Mouse (Mus musculus) erythroid progenitor cell, adult 5-6 weeks (primary cell): ENCODE measurements around the gene Defa28. TPM values are rescaled to one million over a fixed set of nuclear protein-coding genes. Genes with fewer than 3 reads are reported as not detected.
"Not testable (repeated sequence)": the region's sequence is repeated elsewhere in the genome, so short reads cannot be mapped to it uniquely, and the experiment has no call there.

Experiments
- ATAC-seq: replicated peaks from 2 replicates; pipeline ENCODE4 v1.8.0; 2016; ENCODE audit warnings: moderate number of reproducible peaks, mild to moderate bottlenecking, moderate TSS enrichment, inconsistent platforms; ENCODE audit not compliant: poor library complexity, low FRiP score, severe bottlenecking
- total RNA-seq, 2 experiments: library from RNA; stranded (forward) in 1 of 2; stranded (reverse) in 1 of 2; fragments of 150-400 nt in 1 of 2; fragments of 186-747, 209-891 nt in 1 of 2; gene quantifications; 2 replicates each; pipeline versions ENCODE4 v1.2.3 to v1.2.4; 2015 to 2017; ENCODE audit warnings: low replicate concordance in 2 of 2

Defa28 gene
- total RNA-seq (2015; ENCODE audit: low replicate concordance), result not detected in 2 replicates
- not detected in 2 replicates for total RNA-seq (2017; ENCODE audit: low replicate concordance)

GRCm38 (mm10) chr8:21582706-21583105 lies at the start of gene Defa28:
Gene Defa28, plus strand, starts transcription at chr8:21583006.
- ATAC-seq, result not testable (repeated sequence)

GRCm38 (mm10) chr8:21565086-21565485 lies 17.7 kb upstream of the Defa28 start, which contains the start of gene Defa37:
Gene Defa37, plus strand, starts transcription at chr8:21565386.
- not testable (repeated sequence) for ATAC-seq

GRCm38 (mm10) chr8:21594408-21594807 lies 11.6 kb downstream of the Defa28 start, which contains the start of gene Gm7861:
Gene Gm7861, minus strand, starts transcription at chr8:21594508.
- not testable (repeated sequence) for ATAC-seq

GRCm38 (mm10) chr8:21617883-21618282 lies 35.1 kb downstream of the Defa28 start, which contains the start of gene Defa26:
Gene Defa26, plus strand, starts transcription at chr8:21618183.
- not testable (repeated sequence) for ATAC-seq

Other genes starting within 250 kb of the Defa28 start
- not detected in 2 replicates for gene Defa2, start 204.5 kb upstream of the Defa28 start, total RNA-seq (2015; ENCODE audit: low replicate concordance)
- not detected in 2 replicates for gene Defa2, start 204.5 kb upstream of the Defa28 start, total RNA-seq (2017; ENCODE audit: low replicate concordance)
- gene Defa33, start 191.2 kb upstream of the Defa28 start, total RNA-seq (2015; ENCODE audit: low replicate concordance), result not detected in 2 replicates
- gene Defa33, start 191.2 kb upstream of the Defa28 start, total RNA-seq (2017; ENCODE audit: low replicate concordance), result not detected in 2 replicates
- gene Defa36, start 155.6 kb upstream of the Defa28 start, total RNA-seq (2015; ENCODE audit: low replicate concordance), result not detected in 2 replicates
- not detected in 2 replicates for gene Defa36, start 155.6 kb upstream of the Defa28 start, total RNA-seq (2017; ENCODE audit: low replicate concordance)
- gene Gm7849, start 126.4 kb upstream of the Defa28 start, total RNA-seq (2015; ENCODE audit: low replicate concordance), result not detected in 2 replicates
- not detected in 2 replicates for gene Gm7849, start 126.4 kb upstream of the Defa28 start, total RNA-seq (2017; ENCODE audit: low replicate concordance)
- not detected in 2 replicates for gene Defa20, start 73.7 kb upstream of the Defa28 start, total RNA-seq (2015; ENCODE audit: low replicate concordance)
- gene Defa20, start 73.7 kb upstream of the Defa28 start, total RNA-seq (2017; ENCODE audit: low replicate concordance), result not detected in 2 replicates
- not detected in 2 replicates for gene Defa32, start 54.0 kb upstream of the Defa28 start, total RNA-seq (2015; ENCODE audit: low replicate concordance)
- gene Defa32, start 54.0 kb upstream of the Defa28 start, total RNA-seq (2017; ENCODE audit: low replicate concordance), result not detected in 2 replicates
- not detected in 2 replicates for gene Defa37, start 17.6 kb upstream of the Defa28 start, total RNA-seq (2015; ENCODE audit: low replicate concordance)
- not detected in 2 replicates for gene Defa37, start 17.6 kb upstream of the Defa28 start, total RNA-seq (2017; ENCODE audit: low replicate concordance)
- gene Gm7861, start 11.5 kb downstream of the Defa28 start, total RNA-seq (2015; ENCODE audit: low replicate concordance), result not detected in 2 replicates
- gene Gm7861, start 11.5 kb downstream of the Defa28 start, total RNA-seq (2017; ENCODE audit: low replicate concordance), result not detected in 2 replicates
- not detected in 2 replicates for gene Defa26, start 35.2 kb downstream of the Defa28 start, total RNA-seq (2015; ENCODE audit: low replicate concordance)
- not detected in 2 replicates for gene Defa26, start 35.2 kb downstream of the Defa28 start, total RNA-seq (2017; ENCODE audit: low replicate concordance)
- gene Defa17, start 72.8 kb downstream of the Defa28 start, total RNA-seq (2015; ENCODE audit: low replicate concordance), result not detected in 2 replicates
- not detected in 2 replicates for gene Defa17, start 72.8 kb downstream of the Defa28 start, total RNA-seq (2017; ENCODE audit: low replicate concordance)
- not detected in 2 replicates for gene Defa34, start 82.8 kb downstream of the Defa28 start, total RNA-seq (2015; ENCODE audit: low replicate concordance)
- gene Defa34, start 82.8 kb downstream of the Defa28 start, total RNA-seq (2017; ENCODE audit: low replicate concordance), result not detected in 2 replicates
- not detected in 2 replicates for gene AY761184, start 120.6 kb downstream of the Defa28 start, total RNA-seq (2015; ENCODE audit: low replicate concordance)
- gene AY761184, start 120.6 kb downstream of the Defa28 start, total RNA-seq (2017; ENCODE audit: low replicate concordance), result not detected in 2 replicates
- not detected in 2 replicates for gene Defa24, start 151.5 kb downstream of the Defa28 start, total RNA-seq (2015; ENCODE audit: low replicate concordance)
- gene Defa24, start 151.5 kb downstream of the Defa28 start, total RNA-seq (2017; ENCODE audit: low replicate concordance), result not detected in 2 replicates
- gene Defb50, start 240.5 kb downstream of the Defa28 start, total RNA-seq (2015; ENCODE audit: low replicate concordance), result not detected in 2 replicates
- not detected in 2 replicates for gene Defb50, start 240.5 kb downstream of the Defa28 start, total RNA-seq (2017; ENCODE audit: low replicate concordance)